Mouse (Mus musculus) c-Kit-positive CD71-negative TER-119-negative erythroid progenitor cells, embryonic 14.5 days (primary cell): Measurements from ENCODE around the gene Slc44a3.
A peak's percentile ranks its signal among the peaks of the same experiment; 100 is the strongest.

Experiments used
- DNase-seq: peaks from one replicate; pipeline ENCODE4 v3.0.0-alpha.2; 2013; ENCODE audit warnings: low read depth

Slc44a3 gene

DNA sequence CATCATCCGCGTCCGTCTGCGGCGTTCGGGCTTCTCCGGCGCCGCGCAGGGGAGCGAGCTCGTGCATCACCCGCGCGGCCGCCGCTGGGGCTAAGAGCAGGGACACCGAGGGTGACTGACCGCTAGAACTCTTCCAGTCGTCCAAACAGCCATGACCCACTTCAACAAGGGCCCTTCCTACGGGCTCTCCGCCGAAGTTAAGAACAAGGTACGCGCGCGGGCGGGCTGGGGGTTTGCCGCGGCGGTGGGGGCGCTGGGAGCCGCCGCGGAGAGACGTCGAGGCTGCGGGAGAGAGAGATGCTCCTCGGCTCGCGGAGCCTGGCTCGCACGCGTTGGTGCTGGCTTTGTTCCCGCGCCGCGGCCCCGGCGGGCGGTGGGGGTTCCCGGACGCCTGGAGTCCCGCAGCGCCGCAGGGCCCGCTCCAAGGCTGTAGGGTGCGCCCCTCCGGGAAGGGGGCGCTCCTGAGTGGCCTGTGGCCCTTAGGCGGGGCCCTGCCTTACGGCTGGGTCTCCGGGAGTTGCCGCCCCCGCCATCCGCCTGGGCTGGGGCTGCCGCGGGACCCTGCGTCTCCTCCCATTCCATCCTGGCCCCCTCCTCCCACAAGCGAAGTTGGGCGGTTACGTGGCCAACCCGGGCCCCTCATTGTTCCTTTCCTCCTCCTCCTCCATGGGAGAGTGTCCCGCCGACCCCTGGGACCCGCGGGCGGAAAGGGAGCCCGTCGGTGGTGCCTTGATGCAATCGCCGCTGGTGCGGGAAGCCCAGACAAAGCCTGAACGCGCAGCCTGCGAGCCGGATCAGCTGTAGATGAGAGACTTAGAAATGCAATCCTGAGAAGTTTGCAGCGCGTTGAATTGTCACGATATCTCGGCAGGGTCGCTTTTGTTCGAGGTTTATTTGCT, 105.3 kb downstream of the Slc44a3 start:
- peak; percentile 70 for DNase-seq

DNA sequence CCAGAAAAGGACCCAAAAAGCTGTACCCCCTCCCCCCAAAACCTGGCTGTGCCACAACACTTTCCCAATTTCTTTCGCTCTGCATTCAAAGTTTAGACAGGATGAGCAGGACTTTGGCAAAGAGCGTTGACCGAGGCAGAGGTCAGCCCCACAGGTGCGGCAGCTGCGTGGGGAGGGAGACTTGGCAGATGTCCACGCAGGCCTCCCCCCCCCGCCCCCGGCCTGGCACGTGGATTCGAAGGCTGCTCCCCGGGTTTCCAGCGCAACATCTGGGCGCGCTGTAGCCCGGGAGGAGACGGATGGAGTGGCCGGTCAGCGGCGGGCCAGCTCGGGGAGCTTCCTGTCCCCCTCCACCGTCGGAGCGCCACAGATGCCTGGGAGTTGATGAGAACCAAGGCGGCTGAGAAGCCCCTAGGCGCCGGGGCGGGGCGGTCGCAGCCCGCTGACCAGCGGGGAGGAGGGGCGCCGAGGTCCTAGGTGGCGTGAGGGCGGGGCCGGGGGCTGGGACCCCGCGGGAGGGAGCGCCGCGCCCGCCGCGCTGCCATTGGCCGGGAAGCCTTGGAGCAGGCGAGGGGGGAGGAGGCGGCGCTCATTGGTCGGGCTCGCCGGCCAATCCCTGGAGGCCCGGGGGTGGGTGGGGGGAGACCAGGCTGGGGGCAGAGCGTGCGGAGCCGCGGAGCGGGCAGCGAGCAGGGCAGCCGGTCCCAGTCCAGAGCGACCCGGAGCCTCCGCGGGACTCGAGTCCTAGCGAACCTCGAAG, 106.2 kb downstream of the Slc44a3 start, which contains the start of gene Cnn3:
Gene Cnn3 (plus strand): TSS at position 637 of the 760 bp plus-strand sequence.
- DNase-seq, result peak; percentile 68

DNA sequence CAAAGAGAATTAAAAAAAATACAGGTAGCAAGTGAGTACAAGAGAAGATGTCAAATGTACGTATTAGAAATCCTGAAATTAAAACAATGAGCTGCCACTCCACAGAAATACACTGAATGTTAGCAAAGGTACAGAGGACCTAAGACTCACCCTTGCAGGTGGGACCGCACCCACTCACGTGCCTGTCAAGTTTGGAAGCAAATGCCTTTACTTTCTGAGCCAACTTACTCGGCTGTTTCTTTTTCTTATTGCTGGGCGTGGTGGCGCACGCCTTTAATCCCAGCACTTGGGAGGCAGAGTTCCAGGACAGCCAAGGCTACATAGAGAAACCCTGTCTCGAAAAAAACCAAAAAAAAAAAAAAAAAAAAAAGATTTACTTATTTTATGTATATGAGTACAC, 109.8 kb downstream of the Slc44a3 start:
- DNase-seq, result no peak

DNA sequence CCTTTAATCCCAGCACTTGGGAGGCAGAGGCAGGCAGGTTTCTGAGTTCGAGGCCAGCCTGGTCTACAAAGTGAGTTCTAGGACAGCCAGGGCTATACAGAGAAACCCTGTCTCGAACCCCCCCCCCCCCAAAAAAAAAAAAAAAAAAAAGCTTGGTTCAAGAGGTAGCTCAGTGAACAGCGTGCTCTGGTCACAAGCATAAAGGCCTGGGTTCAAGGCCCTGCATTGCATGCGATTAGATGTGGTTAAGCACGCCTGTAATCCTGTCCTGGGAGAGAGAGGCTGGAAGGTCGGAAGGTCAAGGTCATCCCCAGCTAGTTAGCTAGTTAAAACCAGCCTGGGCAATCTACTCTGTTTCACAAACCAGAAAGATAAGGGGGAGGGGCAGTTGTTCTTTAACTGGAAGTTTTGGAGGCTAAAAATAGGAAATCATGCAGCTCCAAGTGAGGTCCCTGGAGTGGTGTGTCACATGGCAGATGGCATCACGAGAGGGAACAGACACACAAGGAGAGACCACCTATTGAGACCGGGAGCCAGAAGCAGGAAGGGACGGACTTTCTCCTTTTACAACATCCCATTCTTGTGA, 113.3 kb downstream of the Slc44a3 start:
- no peak for DNase-seq

DNA sequence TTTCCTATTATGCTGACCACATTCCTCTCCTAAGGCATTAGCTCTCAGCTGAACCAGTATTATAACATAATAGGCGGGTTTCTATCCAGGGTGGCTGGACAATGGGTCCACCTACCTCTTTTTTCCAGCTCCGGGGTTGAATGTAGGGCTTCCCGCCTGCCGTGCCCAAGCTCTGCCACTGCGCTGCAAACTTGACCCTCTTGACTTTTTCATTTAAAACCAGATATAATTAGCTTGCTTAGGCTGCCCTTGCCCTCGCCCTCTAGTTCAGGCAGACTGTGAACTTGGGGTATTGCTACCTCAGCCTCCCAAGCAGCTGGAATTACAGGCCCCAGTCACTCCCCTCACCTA, 114.0 kb downstream of the Slc44a3 start:
- DNase-seq, result no peak

DNA sequence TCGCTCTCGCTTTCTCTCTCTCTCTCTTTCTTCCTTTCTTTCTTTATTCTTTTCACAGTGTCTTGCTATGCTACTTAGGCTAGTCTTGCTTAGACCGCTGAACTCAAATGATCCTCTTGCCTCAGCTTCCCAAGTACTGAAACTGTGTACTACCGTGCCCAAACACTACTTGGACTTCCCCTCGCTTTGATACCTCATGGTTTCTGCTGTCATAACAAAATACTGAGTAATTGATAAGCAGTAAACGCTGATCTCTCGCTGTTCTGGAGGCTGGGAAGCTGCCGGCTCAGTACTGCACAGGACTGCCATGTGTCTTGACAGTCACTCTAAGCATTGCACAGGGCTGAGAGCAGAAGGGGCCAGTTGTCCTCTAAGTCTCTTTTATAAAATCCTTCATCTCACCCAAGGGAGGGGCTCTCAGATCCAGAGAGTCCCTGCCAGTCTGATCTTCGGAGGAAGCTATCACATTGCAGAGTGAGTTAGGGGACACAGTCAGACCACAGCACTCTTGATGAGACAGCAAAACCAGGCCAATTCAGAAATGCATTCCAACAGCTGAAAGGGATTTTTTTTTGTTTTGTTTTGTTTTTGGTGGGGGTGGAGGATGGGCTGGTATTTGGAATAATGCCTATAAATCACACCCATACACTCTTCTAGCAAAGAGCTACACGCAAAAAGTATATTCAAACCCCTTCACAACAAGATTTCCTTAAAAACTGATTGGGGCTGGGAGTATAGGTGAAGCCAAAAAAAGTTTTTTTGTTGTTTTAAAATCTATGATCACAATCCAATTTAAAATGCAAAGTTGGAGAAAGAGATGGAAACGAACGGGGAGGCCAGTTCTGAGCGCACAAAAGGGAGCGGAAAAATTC, 114.6 kb downstream of the Slc44a3 start:
- no peak for DNase-seq

DNA sequence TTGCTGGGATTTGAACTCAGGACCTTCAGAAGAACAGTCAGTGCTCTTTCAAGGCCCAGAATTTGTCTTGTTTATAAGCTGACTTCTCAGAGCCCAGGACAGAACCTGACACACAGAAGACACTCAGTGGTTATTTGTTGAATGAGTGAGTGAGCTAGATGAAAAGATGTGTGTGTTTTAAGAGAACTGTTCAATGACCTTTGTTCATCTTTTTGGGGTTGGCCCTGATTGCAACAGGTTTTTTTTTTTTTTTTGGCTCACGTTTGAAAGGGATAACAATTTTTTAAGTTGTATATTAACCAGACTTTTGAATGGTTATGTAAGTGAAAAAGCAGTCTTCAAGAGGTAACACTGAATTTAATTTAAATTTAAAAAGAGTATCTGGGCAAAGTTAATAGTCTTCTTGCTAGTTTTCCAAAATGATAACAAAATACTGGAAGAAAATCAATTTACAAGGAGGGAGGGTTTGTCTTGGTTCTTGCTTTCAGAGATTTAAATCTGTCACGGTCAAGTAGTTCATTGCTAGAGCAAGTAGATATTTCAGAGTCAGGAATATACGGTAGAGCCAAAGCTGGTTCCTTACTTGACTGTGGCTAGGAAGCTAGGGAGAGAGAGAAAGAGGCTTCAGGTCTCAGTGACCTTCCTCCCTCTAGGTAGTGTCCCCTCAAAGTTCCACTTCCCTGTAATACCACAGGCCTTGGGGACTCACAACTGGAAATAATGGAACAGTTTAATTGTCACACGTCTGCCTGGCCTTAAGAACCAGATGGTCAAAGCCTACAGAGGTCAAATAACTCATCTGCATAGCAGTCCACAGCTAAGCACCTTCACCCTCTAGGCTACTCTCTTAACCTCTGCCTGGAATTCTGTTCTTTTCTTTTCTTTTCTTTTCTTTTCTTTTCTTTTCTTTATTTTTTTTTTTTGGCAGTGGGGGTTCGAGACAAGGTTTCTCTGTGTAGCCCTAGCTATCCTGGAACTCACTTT, 115.7 kb downstream of the Slc44a3 start:
- DNase-seq, result no peak

DNA sequence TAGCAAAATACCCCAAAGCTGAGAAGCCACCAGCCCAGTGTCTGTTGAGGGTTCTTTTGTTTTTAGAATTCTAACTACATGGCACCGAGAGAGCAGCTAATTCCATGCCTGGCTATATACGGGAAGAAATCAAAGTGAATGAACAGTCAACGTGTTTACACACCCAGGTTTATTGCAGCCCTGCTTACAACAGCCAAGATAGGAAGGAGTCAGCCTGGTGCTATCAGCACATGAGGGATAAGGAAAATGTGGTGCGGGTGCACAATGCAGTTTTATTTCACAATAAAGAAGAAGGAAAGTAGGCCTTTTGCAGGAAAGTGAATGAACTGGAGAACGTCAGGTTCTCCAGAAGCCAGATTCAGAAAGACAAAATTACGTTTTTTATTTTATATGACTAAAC, 120.8 kb downstream of the Slc44a3 start:
- no peak for DNase-seq
